ENCODE assay signal across 8 mouse cellular contexts in genomic region chr15:82040650-82041049, GRCm38 (mm10). TPM values are rescaled to one million over a fixed set of nuclear protein-coding genes. Genes with fewer than 3 reads are reported as not detected.
DNase-seq lines count a peak whose midpoint lies in the region; ATAC-seq and TF ChIP-seq lines count a peak whose summit lies in the region.

No protein-coding gene starts in this region.

- no peak overlapping the region for H3K9ac ChIP-seq in forebrain, embryonic 14.5 days (ENCODE audit: low read length)
- H3K9ac ChIP-seq in forebrain, embryonic 12.5 days = no peak overlapping the region
- H3K9ac ChIP-seq in lung, embryonic 16.5 days (ENCODE audit: low read length) = no peak overlapping the region

- peaks cover 66% of the 10 kb centered on the region for H3K36me3 ChIP-seq in forebrain, embryonic 14.5 days (ENCODE audit: control insufficient read depth, insufficient read depth, low read length)
- H3K36me3 ChIP-seq in forebrain, embryonic 12.5 days (replicated peaks) = peaks cover 66% of the 10 kb centered on the region
- peaks cover 25% of the 10 kb centered on the region for H3K36me3 ChIP-seq in lung, embryonic 16.5 days (ENCODE audit: control insufficient read depth, insufficient read depth, low read length)
- H3K36me3 ChIP-seq in small intestine, adult 2 months (ENCODE audit: control insufficient read depth, insufficient read depth, low read length) = peaks cover 35% of the 10 kb centered on the region

- WGBS in forebrain, embryonic 14.5 days = 90% methylated on average over 1 of the region's 1 CpGs
- WGBS in forebrain, embryonic 12.5 days = 94% methylated on average over 1 of the region's 1 CpGs
- 82% methylated on average over 1 of the region's 1 CpGs for WGBS in lung, embryonic 16.5 days
- 91% methylated on average over 1 of the region's 1 CpGs for WGBS in small intestine, adult 2 months

- peak; percentile 79; the same call in 1 of the 2 replicates for TF ChIP-seq CTCF in small intestine, adult 2 months (IDR thresholded peaks at IDR 0.05; ENCODE audit: extremely low read depth, insufficient read length, insufficient replicate concordance, low read depth, low read length)

- ATAC-seq in forebrain, embryonic 14.5 days = peak; percentile 50; the same call in 1 of the 2 replicates
- ATAC-seq in forebrain, embryonic 12.5 days (ENCODE audit: low FRiP score) = no peak
- 0 out of 2 replicates have a peak, but pooled peaks have one; percentile 57 for ATAC-seq in lung, embryonic 16.5 days (ENCODE audit: low read depth)

- no peaks in the 10 kb centered on the region for H3K9me3 ChIP-seq in forebrain, embryonic 14.5 days (replicated peaks; ENCODE audit: control insufficient read depth, low read length)
- no peaks in the 10 kb centered on the region for H3K9me3 ChIP-seq in forebrain, embryonic 12.5 days
- H3K9me3 ChIP-seq in lung, embryonic 16.5 days (ENCODE audit: control insufficient read depth, low read length) = no peaks in the 10 kb centered on the region

- DNase-seq in forebrain, embryonic 14.5 days (ENCODE audit: low spot score) = peak; percentile 74
- peak; percentile 19 for DNase-seq in ovary, postnatal 36 days (ENCODE audit: low spot score)
- DNase-seq in ovary, postnatal 10 days (ENCODE audit: low spot score) = no peak
- DNase-seq in cerebellum, postnatal 14 days = peak; percentile 60
- DNase-seq in hindlimb bud, embryonic 11.5 days (ENCODE audit: extremely low spot score, low read depth, low spot score) = peak; percentile 39

- H3K4me2 ChIP-seq in forebrain, embryonic 14.5 days (ENCODE audit: low read length) = no peak overlapping the region
- no peak overlapping the region for H3K4me2 ChIP-seq in forebrain, embryonic 12.5 days
- no peak overlapping the region for H3K4me2 ChIP-seq in lung, embryonic 16.5 days (ENCODE audit: low read depth, low read length)

- H3K4me3 ChIP-seq in forebrain, embryonic 14.5 days (ENCODE audit: low read depth, low read length) = no peak overlapping the region
- no peak overlapping the region for H3K4me3 ChIP-seq in forebrain, embryonic 12.5 days (replicated peaks)
- no peak overlapping the region for H3K4me3 ChIP-seq in lung, embryonic 16.5 days (ENCODE audit: low read length)
- H3K4me3 ChIP-seq in small intestine, adult 2 months (ENCODE audit: low read depth, low read length) = no peak overlapping the region

- H3K27ac ChIP-seq in forebrain, embryonic 14.5 days (ENCODE audit: low read depth, low read length) = no peak overlapping the region
- no peak overlapping the region for H3K27ac ChIP-seq in forebrain, embryonic 12.5 days
- H3K27ac ChIP-seq in lung, embryonic 16.5 days (ENCODE audit: low read length) = no peak overlapping the region
- H3K27ac ChIP-seq in small intestine, adult 2 months (ENCODE audit: insufficient read depth, low read depth, low read length) = no peak overlapping the region

- no peaks in the 10 kb centered on the region for H3K27me3 ChIP-seq in forebrain, embryonic 14.5 days (replicated peaks; ENCODE audit: control insufficient read depth, insufficient read depth, low read length)
- H3K27me3 ChIP-seq in forebrain, embryonic 12.5 days = no peaks in the 10 kb centered on the region
- H3K27me3 ChIP-seq in lung, embryonic 16.5 days (ENCODE audit: control insufficient read depth, insufficient read depth, low read depth, low read length) = no peaks in the 10 kb centered on the region
- H3K27me3 ChIP-seq in small intestine, adult 2 months (ENCODE audit: control insufficient read depth, insufficient read depth, low read length) = no peaks in the 10 kb centered on the region

- H3K4me1 ChIP-seq in forebrain, embryonic 14.5 days (ENCODE audit: control insufficient read depth, insufficient read depth, low read length) = no peaks in the 10 kb centered on the region; the same call in 1 of the 2 replicates
- H3K4me1 ChIP-seq in forebrain, embryonic 12.5 days = peaks cover 11% of the 10 kb centered on the region
- 0 out of 2 replicates have a peak, but pooled peaks cover 3% of the 10 kb centered on the region for H3K4me1 ChIP-seq in lung, embryonic 16.5 days (replicated peaks; ENCODE audit: control insufficient read depth, insufficient read depth, low read length)
- no peaks in the 10 kb centered on the region for H3K4me1 ChIP-seq in small intestine, adult 2 months (ENCODE audit: control insufficient read depth, insufficient read depth, insufficient read length, low read length)

- TF ChIP-seq POLR2A in small intestine, adult 2 months (IDR thresholded peaks at IDR 0.05; ENCODE audit: low read depth, low read length) = no peak

RNA-seq across cellular contexts. Expression of gene Snu13, which starts 6.7 kb away (rescaled TPM):
- 295 and 348 TPM in 2 replicates for polyA plus RNA-seq in forebrain, embryonic 14.5 days (2014; fragmentation: Nextera tagmentation; extraction: Ambion mirVana)
- polyA plus RNA-seq in forebrain, embryonic 12.5 days (2016; fragmentation: Nextera tagmentation; extraction: Ambion mirVana) = 210 and 220 TPM in 2 replicates
- polyA plus RNA-seq in lung, embryonic 16.5 days (2015; fragmentation: Nextera tagmentation; extraction: Ambion mirVana) = 260 and 272 TPM in 2 replicates
- 24.6 and 25.7 TPM in 2 replicates for polyA plus RNA-seq in small intestine, adult 2 months (2012; rRNA removed)

RNA-seq across cellular contexts. Expression of gene Desi1, which starts 7.0 kb away (rescaled TPM):
- 33.4 and 39.5 TPM in 2 replicates for polyA plus RNA-seq in forebrain, embryonic 14.5 days (2014; fragmentation: Nextera tagmentation; extraction: Ambion mirVana)
- 39.2 and 40.7 TPM in 2 replicates for polyA plus RNA-seq in forebrain, embryonic 12.5 days (2016; fragmentation: Nextera tagmentation; extraction: Ambion mirVana)
- polyA plus RNA-seq in lung, embryonic 16.5 days (2015; fragmentation: Nextera tagmentation; extraction: Ambion mirVana) = 21.6 and 22.7 TPM in 2 replicates
- polyA plus RNA-seq in small intestine, adult 2 months (2012; rRNA removed) = 16.3 and 25.4 TPM in 2 replicates

RNA-seq across cellular contexts. Expression of gene 4930407I10Rik, which starts 18.3 kb away (rescaled TPM):
- polyA plus RNA-seq in forebrain, embryonic 14.5 days (2014; fragmentation: Nextera tagmentation; extraction: Ambion mirVana) = not detected in 2 replicates
- 0.06 TPM in 1 of 2 replicates, not detected in the other for polyA plus RNA-seq in forebrain, embryonic 12.5 days (2016; fragmentation: Nextera tagmentation; extraction: Ambion mirVana)
- polyA plus RNA-seq in lung, embryonic 16.5 days (2015; fragmentation: Nextera tagmentation; extraction: Ambion mirVana) = not detected in 2 replicates
- polyA plus RNA-seq in small intestine, adult 2 months (2012; rRNA removed) = not detected in 2 replicates

RNA-seq across cellular contexts. Expression of gene Mei1, which starts 29.1 kb away (rescaled TPM):
- not detected in 2 replicates for polyA plus RNA-seq in forebrain, embryonic 14.5 days (2014; fragmentation: Nextera tagmentation; extraction: Ambion mirVana)
- polyA plus RNA-seq in forebrain, embryonic 12.5 days (2016; fragmentation: Nextera tagmentation; extraction: Ambion mirVana) = 0.06 and 0.08 TPM in 2 replicates
- polyA plus RNA-seq in lung, embryonic 16.5 days (2015; fragmentation: Nextera tagmentation; extraction: Ambion mirVana) = not detected in 2 replicates
- 0.04 and 0.05 TPM in 2 replicates for polyA plus RNA-seq in small intestine, adult 2 months (2012; rRNA removed)

RNA-seq across cellular contexts. Expression of gene Xrcc6, which starts 53.0 kb away (rescaled TPM):
- polyA plus RNA-seq in forebrain, embryonic 14.5 days (2014; fragmentation: Nextera tagmentation; extraction: Ambion mirVana) = 55.4 and 56.9 TPM in 2 replicates
- 58.5 and 64.4 TPM in 2 replicates for polyA plus RNA-seq in forebrain, embryonic 12.5 days (2016; fragmentation: Nextera tagmentation; extraction: Ambion mirVana)
- polyA plus RNA-seq in lung, embryonic 16.5 days (2015; fragmentation: Nextera tagmentation; extraction: Ambion mirVana) = 72.0 and 77.0 TPM in 2 replicates
- 7.8 and 9.1 TPM in 2 replicates for polyA plus RNA-seq in small intestine, adult 2 months (2012; rRNA removed)
